Mouse (Mus musculus) urinary bladder, postnatal 10 days (tissue): ENCODE results near the gene Zfp82.

Experiments
- DNase-seq: peaks from one replicate; pipeline ENCODE4 v3.0.0; 2022; ENCODE audit warnings: low spot score

The Zfp82 gene

GRCm38 (mm10) chr7:30048126-30048525, 24.6 kb downstream of the Zfp82 start:
- no peak for DNase-seq

- no peak for DNase-seq
Observed at GRCm38 (mm10) chr7:30044354-30044753, 28.3 kb downstream of the Zfp82 start.

- DNase-seq: no peak
Observed at GRCm38 (mm10) chr7:30034331-30034730, 38.4 kb downstream of the Zfp82 start.

GRCm38 (mm10) chr7:30031379-30031778, 41.3 kb downstream of the Zfp82 start:
- DNase-seq: no peak

- no peak for DNase-seq
Observed at GRCm38 (mm10) chr7:30030677-30031076, 42.0 kb downstream of the Zfp82 start.

DNA sequence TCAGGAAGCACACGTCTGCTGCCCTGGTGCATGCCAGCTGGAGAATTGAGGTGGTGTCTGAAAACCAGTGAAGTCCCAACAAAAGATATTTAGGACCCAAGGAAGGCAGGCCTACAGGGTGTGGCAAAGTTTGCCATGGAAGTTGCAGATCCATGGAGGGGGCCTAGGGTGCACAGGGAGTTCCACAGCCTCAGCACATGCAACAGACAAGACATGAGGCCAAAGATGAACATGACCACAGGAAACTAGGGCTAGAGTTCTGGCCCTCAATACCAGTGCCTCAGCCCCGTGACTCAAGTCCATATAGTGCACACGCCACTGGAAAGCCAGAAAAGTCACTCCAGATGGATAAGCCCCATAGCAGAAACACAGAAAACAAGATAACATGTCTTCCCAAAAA, 44.1 kb downstream of the Zfp82 start:
- DNase-seq: no peak

GRCm38 (mm10) chr7:30027331-30027730, 45.4 kb downstream of the Zfp82 start:
- DNase-seq: no peak

GRCm38 (mm10) chr7:30025358-30025757, 47.3 kb downstream of the Zfp82 start:
- no peak for DNase-seq

- no peak for DNase-seq
Observed at GRCm38 (mm10) chr7:30023800-30024199, 48.9 kb downstream of the Zfp82 start.

- no peak for DNase-seq
Observed at GRCm38 (mm10) chr7:30023324-30023723, 49.4 kb downstream of the Zfp82 start.

DNA sequence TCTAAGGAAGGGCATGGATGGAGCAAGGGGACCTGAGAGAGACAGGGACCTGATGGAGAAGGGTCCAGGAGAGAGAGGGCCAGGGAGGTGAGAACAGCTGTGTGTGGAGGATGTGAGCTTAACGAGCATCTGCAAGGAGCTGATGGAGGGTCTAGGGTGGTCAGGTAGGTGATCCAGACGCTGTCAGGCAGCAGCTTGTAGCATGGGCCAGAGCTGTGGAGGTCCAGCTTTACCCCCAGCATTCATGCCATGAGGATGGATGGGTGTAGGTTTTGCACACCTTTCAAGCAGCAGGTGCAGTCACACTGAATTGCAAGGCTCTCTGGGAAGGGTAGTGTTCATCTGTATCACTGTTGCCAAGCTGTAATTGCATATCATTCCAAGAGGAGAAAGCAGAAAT, 53.2 kb downstream of the Zfp82 start:
- no peak for DNase-seq

- no peak for DNase-seq
Observed at GRCm38 (mm10) chr7:30017226-30017625, 55.5 kb downstream of the Zfp82 start.

DNA sequence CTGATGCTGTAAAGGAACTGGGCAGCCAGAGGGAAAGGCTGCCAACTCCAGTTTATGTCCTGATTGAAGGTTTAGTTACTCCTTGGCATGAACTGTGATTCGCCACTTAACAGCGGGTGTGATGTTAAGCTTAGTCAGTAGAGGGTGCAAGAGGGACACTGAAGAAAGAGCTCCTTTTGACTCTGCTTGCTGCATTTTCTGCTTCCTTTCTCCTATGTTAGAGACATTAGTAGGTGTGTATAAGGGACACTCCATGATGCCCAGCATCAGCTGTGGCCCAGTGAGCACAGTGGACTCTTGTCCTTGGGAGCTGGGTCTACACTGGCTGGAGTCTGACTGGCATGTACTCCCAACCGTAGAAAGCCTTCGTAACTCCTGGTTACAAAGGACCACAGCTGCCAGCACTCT, 59.7 kb downstream of the Zfp82 start:
- no peak for DNase-seq

DNA sequence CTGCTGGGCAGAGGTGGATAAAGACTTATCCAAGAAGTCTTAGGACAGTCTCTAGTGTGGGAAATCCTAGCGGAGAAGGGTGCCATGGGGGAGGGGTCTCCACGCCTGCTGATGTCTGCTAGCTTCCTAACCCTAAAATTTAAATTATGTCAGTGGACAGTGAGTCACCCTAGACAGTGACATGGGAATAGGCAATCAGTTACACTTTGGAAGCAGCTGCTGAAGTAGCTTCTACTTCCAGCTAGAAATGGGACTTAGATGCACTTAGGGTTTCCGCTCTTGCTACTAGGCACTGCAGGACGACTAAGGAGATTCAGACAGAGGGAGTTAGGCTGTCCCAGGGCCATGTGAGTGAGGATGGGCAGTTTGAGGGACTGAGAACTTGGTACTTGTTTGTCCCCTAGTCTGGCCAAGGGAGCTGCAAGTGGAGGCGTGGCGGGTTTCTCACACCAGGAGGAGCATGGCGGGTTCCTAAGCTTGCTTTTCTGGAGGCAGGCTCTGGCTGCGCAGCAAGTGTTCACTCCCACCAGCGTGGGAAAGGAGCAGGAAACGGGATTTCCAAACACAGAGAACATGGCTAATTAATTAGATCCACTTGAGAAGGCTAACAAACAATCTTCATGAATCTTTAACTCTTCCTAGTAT, 62.0 kb downstream of the Zfp82 start:
- no peak for DNase-seq

- no peak for DNase-seq
Observed at GRCm38 (mm10) chr7:30009321-30010085, 63.2 kb downstream of the Zfp82 start.

- DNase-seq: no peak
Observed at GRCm38 (mm10) chr7:30008020-30008690, 64.5 kb downstream of the Zfp82 start.

DNA sequence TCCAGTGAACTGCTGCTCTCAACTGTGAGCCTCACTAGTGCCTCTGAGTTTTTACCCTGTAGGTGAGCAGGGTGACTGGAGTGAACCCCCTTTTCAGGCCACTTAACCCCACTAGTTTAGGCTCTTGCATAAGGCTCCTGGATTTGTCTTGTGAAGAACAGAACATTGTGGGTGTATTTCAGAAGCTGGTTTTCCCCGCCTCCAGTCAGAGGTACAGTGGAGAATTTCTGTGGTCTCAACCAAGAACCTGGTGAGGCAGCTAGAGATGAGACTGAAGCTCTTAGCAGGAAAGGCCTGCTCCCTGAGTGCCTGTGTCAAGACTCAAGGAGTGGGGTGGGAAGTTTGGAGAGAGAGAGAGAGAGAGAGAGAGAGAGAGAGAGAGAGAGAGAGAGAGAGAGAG, 65.1 kb downstream of the Zfp82 start:
- no peak for DNase-seq
